Mouse (Mus musculus): ENCODE results near the gene Bok. TPM values are rescaled to one million over a fixed set of nuclear protein-coding genes. Genes with fewer than 3 reads are reported as not detected.

Bok gene
- polyA plus RNA-seq, 1 experiment: 11.9 TPM

DNA sequence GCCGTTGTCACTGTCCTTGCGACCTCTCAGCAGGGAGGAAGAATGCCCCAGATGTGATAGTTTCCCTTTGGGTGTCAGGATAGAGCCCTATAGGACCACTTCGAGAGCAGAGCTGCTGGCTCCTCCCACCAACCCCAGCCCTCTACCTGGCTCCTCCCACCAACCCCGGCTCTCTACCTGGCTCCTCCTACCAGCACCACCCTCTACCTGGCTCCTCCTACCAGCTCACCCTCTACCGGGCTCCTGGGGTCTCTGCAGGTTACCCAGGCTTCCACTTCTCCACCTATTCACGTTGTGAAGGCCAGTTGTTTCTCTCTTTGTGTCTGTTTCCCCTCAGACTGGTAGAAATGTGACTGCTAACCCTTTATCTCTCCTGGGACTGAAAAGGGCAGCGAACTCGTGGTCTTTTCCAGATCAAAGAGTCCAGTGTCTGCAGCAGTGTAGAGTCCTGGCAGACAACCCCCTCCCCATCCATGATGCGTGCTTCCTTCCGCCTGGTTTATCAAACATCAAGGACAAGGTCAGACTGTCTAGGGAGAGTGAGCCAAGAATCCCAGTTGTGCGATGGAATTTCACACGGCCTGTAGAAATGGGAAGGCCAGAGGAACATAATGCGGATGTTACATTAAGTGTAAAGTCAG lies 17.6 kb upstream of the Bok start:
- no peak overlapping the region for H3K4me3 ChIP-seq (ENCODE audit: insufficient read depth, low read length)
- TF ChIP-seq POLR2A (IDR thresholded peaks at IDR 0.05; ENCODE audit: low read depth, low read length) (no peak), CTCF (IDR thresholded peaks at IDR 0.05; ENCODE audit: borderline replicate concordance, insufficient read depth, low read length) (no peak)

DNA sequence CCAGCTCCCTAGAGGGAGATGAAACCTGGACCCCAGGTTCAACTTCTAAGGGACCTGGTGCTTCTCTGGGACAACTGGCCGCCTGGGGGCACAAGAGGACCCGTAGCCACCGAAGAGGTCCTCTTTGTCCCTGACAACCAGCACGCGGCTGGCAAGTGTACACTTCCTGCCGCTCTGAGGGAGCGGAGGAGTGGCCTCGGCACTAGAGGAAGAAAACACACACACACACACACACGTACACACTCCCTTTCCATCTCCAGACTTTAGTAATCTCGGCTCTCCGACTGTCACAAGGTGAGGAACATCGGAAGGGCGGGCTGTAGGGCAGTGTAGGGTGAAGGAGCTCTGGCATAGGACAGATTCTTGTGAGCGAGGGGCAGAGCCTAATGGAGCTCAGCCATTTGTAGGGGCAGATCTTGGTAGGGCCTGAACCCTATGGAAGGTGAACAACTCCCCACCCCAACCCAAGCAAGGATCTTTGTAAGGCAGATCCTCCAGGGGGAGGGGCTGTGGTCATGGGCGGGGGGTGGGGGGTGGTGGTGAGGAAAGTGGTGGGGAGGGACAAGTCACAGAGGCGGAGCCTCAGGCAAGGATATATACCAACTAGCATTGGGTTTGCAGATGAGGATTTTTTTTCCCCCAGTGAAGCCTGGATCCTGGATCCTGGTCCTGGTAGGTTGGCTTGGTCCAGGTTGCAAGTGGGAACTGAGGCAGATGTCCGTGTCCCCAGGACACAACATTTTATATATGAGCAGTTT lies 16.5 kb upstream of the Bok start:
- TF ChIP-seq POLR2A (IDR thresholded peaks at IDR 0.05; ENCODE audit: low read depth, low read length) (peak; percentile 57), CTCF (IDR thresholded peaks at IDR 0.05; ENCODE audit: borderline replicate concordance, insufficient read depth, low read length) (0 out of 2 replicates have a peak, but pooled peaks have one; percentile 33)
- H3K4me3 ChIP-seq (ENCODE audit: insufficient read depth, low read length): peak overlapping the region; percentile 22; the same call in 1 of the 2 replicates
- no peaks in the 10 kb centered on the region for H3K4me1 ChIP-seq (ENCODE audit: control insufficient read depth, insufficient read depth, low read length)
- no peak overlapping the region for H3K27ac ChIP-seq (ENCODE audit: insufficient read depth, low read length)

More for the DNA sequence above, 17.6 kb upstream of the Bok start:
- Histone ChIP-seq H3K27ac (ENCODE audit: insufficient read depth, low read length) (no peak overlapping the region), H3K4me1 (ENCODE audit: control insufficient read depth, insufficient read depth, low read length) (no peaks in the 10 kb centered on the region)

DNA sequence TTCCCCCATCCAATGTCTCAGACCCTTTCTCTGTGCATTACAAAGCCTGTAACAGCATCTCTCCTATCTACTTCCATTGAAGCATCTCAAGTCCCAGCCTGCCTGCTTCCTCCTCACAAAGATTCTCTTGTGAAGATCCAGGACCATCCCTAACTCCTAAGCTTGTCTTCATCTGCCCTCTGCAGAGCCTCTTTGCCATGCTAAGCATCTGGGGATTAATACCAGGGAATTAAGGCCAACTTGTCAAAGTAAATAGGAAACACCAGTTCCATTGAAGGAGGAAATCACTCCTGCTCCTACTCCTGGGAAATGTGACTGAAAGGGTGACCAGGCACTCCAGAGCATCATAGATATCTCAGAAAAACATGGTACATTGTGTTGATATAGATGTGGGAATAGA lies 15.5 kb upstream of the Bok start:
- Histone ChIP-seq H3K4me3 (ENCODE audit: insufficient read depth, low read length) (no peak overlapping the region), H3K4me1 (ENCODE audit: control insufficient read depth, insufficient read depth, low read length) (no peaks in the 10 kb centered on the region), H3K27ac (ENCODE audit: insufficient read depth, low read length) (no peak overlapping the region)
- no peak for TF ChIP-seq CTCF (IDR thresholded peaks at IDR 0.05; ENCODE audit: borderline replicate concordance, insufficient read depth, low read length)
- TF ChIP-seq POLR2A (IDR thresholded peaks at IDR 0.05; ENCODE audit: low read depth, low read length): no peak

DNA sequence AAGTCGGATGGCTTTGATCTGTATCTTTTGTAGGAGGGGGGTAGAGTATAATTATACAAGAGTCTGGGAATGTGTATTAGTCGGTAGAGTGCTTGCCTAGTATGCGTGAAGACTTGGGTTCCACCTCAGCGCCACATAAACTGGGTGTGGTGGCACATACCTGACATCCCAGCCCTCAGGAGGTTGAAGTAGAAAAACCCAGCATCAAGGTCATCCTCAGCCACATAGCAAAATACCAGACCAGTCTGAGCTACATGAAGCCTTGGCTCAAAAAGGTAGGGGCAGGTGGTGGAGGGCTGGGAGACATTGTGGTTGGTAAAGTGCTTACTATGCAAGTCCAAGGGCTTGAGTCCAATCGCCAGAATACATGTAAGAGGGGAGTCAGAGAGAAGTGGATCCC lies 12.8 kb upstream of the Bok start:
- TF ChIP-seq POLR2A (IDR thresholded peaks at IDR 0.05; ENCODE audit: low read depth, low read length) (no peak), CTCF (IDR thresholded peaks at IDR 0.05; ENCODE audit: borderline replicate concordance, insufficient read depth, low read length) (no peak)
- no peak overlapping the region for H3K27ac ChIP-seq (ENCODE audit: insufficient read depth, low read length)
- H3K4me3 ChIP-seq (ENCODE audit: insufficient read depth, low read length): no peak overlapping the region
- H3K4me1 ChIP-seq (ENCODE audit: control insufficient read depth, insufficient read depth, low read length): no peaks in the 10 kb centered on the region

DNA sequence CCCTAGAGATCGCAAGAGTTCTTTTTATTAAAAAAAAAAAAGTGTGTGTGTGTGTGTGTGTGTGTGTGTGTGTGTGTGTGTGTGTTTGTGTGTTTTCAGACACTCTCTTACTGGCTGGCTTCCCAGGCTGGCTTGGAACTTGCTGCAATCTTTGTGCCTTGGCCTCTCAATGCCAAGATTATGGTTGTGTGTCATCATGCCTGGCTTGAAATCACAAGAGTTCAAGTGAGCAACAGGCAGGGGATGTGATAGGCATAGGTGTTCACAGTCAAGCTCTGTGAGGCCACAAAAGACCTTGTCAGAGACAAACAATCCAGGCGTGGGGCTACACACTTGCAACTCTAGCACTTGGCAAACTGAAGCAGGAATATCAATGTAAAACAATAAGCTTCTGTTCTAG lies 7.1 kb upstream of the Bok start:
- no peak overlapping the region for H3K4me3 ChIP-seq (ENCODE audit: insufficient read depth, low read length)
- H3K4me1 ChIP-seq (ENCODE audit: control insufficient read depth, insufficient read depth, low read length): peaks cover 5% of the 10 kb centered on the region
- no peak for TF ChIP-seq CTCF (IDR thresholded peaks at IDR 0.05; ENCODE audit: borderline replicate concordance, insufficient read depth, low read length)
- TF ChIP-seq POLR2A (IDR thresholded peaks at IDR 0.05; ENCODE audit: low read depth, low read length): no peak
- H3K27ac ChIP-seq (ENCODE audit: insufficient read depth, low read length): no peak overlapping the region

DNA sequence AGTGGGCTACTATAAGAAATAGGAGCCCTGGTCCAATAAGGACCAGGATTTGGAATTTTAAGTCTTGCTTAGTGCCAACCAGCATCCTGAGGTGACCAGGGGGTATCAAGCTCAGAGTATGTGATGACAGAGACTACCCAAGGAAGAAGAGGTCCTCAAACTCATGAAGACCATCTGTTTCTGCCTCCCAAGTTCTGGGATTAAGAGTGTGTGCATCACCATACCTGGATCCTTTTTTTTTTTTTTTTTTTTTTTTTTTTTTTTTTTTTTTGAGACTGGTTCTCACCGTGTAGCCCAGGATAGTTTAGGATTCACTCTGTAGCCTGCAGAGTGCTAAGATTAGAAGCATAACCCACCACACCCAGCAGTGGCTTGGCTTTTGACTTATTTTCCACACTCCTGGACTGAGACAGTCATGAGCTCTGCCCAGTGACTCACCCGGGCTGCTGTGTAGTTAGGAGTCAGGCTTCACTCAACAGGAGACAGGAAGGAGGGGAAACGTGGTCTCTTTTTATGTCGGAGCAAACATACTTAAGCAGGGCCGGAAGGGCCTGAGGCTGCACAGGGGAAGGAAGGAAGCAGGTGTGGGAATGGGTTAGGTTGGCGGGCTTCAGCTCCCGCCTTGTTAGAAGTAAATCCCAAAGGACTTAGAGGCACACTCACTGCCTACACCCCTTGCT lies 5.4 kb upstream of the Bok start:
- TF ChIP-seq POLR2A (IDR thresholded peaks at IDR 0.05; ENCODE audit: low read depth, low read length) (no peak), CTCF (IDR thresholded peaks at IDR 0.05; ENCODE audit: borderline replicate concordance, insufficient read depth, low read length) (no peak)
- H3K27ac ChIP-seq (ENCODE audit: insufficient read depth, low read length): peak overlapping the region; percentile 22; the same call in 1 of the 2 replicates
- no peak overlapping the region for H3K4me3 ChIP-seq (ENCODE audit: insufficient read depth, low read length)
- H3K4me1 ChIP-seq (ENCODE audit: control insufficient read depth, insufficient read depth, low read length): peaks cover 5% of the 10 kb centered on the region

DNA sequence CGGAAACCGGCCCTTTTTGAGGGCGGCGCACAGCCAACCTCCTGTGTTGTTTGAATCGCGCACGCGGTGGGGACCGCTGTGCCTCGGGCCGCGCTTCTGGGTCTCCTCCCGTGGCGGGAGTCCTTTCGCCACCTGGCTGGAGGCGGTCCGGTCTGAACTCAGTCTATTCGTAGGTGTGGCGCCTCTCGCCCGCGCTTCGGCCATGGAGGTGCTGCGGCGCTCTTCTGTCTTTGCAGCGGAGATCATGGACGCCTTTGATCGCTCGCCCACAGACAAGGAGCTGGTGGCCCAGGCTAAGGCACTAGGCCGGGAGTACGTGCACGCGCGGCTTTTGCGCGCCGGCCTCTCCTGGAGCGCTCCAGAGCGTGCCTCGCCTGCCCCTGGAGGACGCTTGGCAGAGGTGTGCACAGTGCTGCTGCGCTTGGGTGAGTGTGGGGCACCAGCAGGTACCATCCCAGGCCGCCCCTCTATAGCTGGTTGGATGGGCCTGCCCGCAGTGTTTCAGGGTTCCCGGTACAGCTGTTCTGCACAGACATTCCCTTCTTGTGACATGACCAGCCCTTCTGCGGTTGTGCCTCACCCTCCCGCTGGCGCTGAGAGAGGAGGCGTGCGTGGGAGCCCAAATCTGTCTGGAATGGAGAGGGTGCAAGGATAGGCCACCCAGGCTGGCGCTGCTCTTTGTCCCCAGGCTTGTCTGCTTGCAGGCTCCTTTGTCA lies 943 bp downstream of the Bok start:
- H3K27ac ChIP-seq (ENCODE audit: insufficient read depth, low read length): peak overlapping the region; percentile 32; the same call in 1 of the 2 replicates
- TF ChIP-seq POLR2A (IDR thresholded peaks at IDR 0.05; ENCODE audit: low read depth, low read length) (0 out of 2 replicates have a peak, but pooled peaks have one; percentile 30), CTCF (IDR thresholded peaks at IDR 0.05; ENCODE audit: borderline replicate concordance, insufficient read depth, low read length) (peak; percentile 57; the same call in 1 of the 2 replicates)
- H3K4me3 ChIP-seq (ENCODE audit: insufficient read depth, low read length): peak overlapping the region; percentile 76
- H3K4me1 ChIP-seq (ENCODE audit: control insufficient read depth, insufficient read depth, low read length): peaks cover 6% of the 10 kb centered on the region; the same call in 1 of the 2 replicates

DNA sequence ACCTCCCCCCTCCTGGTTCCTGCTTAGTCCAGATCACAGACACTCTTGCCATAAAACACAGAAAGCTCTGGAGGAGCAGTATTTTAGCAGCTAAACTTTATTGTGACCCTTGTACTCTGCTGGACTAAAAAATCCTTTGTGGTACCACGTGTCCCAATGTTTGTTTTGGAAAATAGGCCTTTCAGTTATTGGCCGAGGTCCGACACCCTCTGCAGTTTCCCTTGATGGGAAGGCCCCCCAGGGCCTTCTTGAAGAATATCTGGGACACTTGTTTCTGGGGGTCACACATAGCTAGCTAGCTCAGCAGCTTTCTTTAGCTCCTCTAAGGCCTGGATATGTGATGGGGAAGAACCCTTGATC lies 1.5 kb downstream of the Bok start:
- Histone ChIP-seq H3K4me3 (ENCODE audit: insufficient read depth, low read length) (peak overlapping the region; percentile 76), H3K4me1 (ENCODE audit: control insufficient read depth, insufficient read depth, low read length) (peaks cover 6% of the 10 kb centered on the region; the same call in 1 of the 2 replicates), H3K27ac (ENCODE audit: insufficient read depth, low read length) (no peak overlapping the region)
- TF ChIP-seq POLR2A (IDR thresholded peaks at IDR 0.05; ENCODE audit: low read depth, low read length) (no peak), CTCF (IDR thresholded peaks at IDR 0.05; ENCODE audit: borderline replicate concordance, insufficient read depth, low read length) (no peak)

DNA sequence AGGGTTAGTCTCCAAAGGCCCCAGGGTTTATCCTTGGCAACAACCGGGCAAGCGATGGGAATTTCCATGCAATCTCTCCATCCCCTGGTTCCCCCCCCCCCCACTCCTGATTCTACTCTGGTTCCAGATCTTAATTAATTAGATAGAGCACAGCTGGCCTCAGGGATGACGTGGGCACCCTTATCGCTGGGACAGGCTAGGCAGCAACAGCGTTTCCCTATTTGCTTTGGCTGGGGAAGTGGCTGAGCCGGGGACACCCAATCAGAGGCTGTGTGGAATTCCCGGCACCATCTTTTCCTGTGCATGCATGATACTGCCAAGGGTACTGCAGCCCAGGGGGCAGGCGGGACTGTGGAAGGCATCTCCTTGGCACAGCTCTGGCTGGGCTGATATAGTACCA lies 2.7 kb downstream of the Bok start:
- no peak overlapping the region for H3K27ac ChIP-seq (ENCODE audit: insufficient read depth, low read length)
- peaks cover 6% of the 10 kb centered on the region; the same call in 1 of the 2 replicates for H3K4me1 ChIP-seq (ENCODE audit: control insufficient read depth, insufficient read depth, low read length)
- no peak overlapping the region for H3K4me3 ChIP-seq (ENCODE audit: insufficient read depth, low read length)
- TF ChIP-seq CTCF (IDR thresholded peaks at IDR 0.05; ENCODE audit: borderline replicate concordance, insufficient read depth, low read length): no peak
